Mouse (Mus musculus) CH12.LX (cell line): Measurements from ENCODE around the gene Tmem131l.

ENCODE experiments used
- EP300 ChIP-seq: IDR thresholded peaks from 2 replicates; pipeline ENCODE4 v1.6.1; 2011; ENCODE audit warnings: low read length, improper control_type of control experiment
- TBP ChIP-seq: conservative IDR thresholded peaks from 2 replicates; pipeline ENCODE4 v1.6.1; 2011; ENCODE audit warnings: low read depth, low read length, improper control_type of control experiment

- TF ChIP-seq TBP: no peak
- TF ChIP-seq EP300: no peak
Observed at GRCm38 (mm10) chr3:84015484-84016016, 24.4 kb downstream of the Tmem131l start.
